Mouse (Mus musculus) heart, postnatal 4 days (tissue): ENCODE results near the gene Dtymk. TPM values are rescaled to one million over a fixed set of nuclear protein-coding genes. Genes with fewer than 3 reads are reported as not detected.
"Not testable (repeated sequence)": the region's sequence is repeated elsewhere in the genome, so short reads cannot be mapped to it uniquely, and the experiment has no call there.

ENCODE experiments used
- DNase-seq: peaks from one replicate; pipeline ENCODE4 v3.0.0; 2021
- total RNA-seq, 2 experiments: library from RNA; stranded (reverse); gene quantifications; 2 replicates each; pipeline ENCODE4 v1.2.3; 2021

Gene Dtymk
- total RNA-seq, 2 experiments from 2014 or later: 78.1 to 79.7 TPM

- no peak for DNase-seq
Observed at GRCm38 (mm10) chr1:93804818-93805217, 3.1 kb upstream of the Dtymk start.

- peak; percentile 100 for DNase-seq
Observed at GRCm38 (mm10) chr1:93803556-93804507, 2.1 kb upstream of the Dtymk start, which contains the start of gene Ing5. Gene Ing5 (plus strand): TSS chr1:93803965.

- DNase-seq: no peak
Observed at GRCm38 (mm10) chr1:93802771-93803170, 1.0 kb upstream of the Dtymk start.

- no peak for DNase-seq
Observed at GRCm38 (mm10) chr1:93800670-93801503, 847 bp downstream of the Dtymk start.

- no peak for DNase-seq
Observed at GRCm38 (mm10) chr1:93795886-93796285, 5.8 kb downstream of the Dtymk start.

GRCm38 (mm10) chr1:93794526-93794925, 7.2 kb downstream of the Dtymk start:
- no peak for DNase-seq

GRCm38 (mm10) chr1:93786912-93787311, 14.8 kb downstream of the Dtymk start:
- DNase-seq: no peak

- DNase-seq: no peak
Observed at GRCm38 (mm10) chr1:93776686-93777085, 25.0 kb downstream of the Dtymk start.

- no peak for DNase-seq
Observed at GRCm38 (mm10) chr1:93769901-93770300, 31.8 kb downstream of the Dtymk start.

GRCm38 (mm10) chr1:93767600-93767999, 34.1 kb downstream of the Dtymk start:
- DNase-seq: no peak

GRCm38 (mm10) chr1:93764871-93765591, 36.7 kb downstream of the Dtymk start:
- DNase-seq: no peak

- not testable (repeated sequence) for DNase-seq
Observed at GRCm38 (mm10) chr1:93763531-93763930, 38.2 kb downstream of the Dtymk start.

GRCm38 (mm10) chr1:93760076-93760475, 41.7 kb downstream of the Dtymk start:
- DNase-seq: no peak

GRCm38 (mm10) chr1:93756154-93756553, 45.6 kb downstream of the Dtymk start:
- no peak for DNase-seq

- no peak for DNase-seq
Observed at GRCm38 (mm10) chr1:93755618-93756017, 46.1 kb downstream of the Dtymk start.

GRCm38 (mm10) chr1:93755291-93755610, 46.5 kb downstream of the Dtymk start:
- no peak for DNase-seq

GRCm38 (mm10) chr1:93754573-93755290, 47.0 kb downstream of the Dtymk start, which contains the start of gene Thap4:
Gene Thap4 (minus strand): TSS chr1:93754864.
- DNase-seq: peak; percentile 94

- DNase-seq: no peak
Observed at GRCm38 (mm10) chr1:93753911-93754572, 47.7 kb downstream of the Dtymk start.

GRCm38 (mm10) chr1:93751290-93751689, 50.4 kb downstream of the Dtymk start, which contains the start of gene Atg4b:
Gene Atg4b (plus strand): TSS chr1:93751500.
- DNase-seq: no peak

- no peak for DNase-seq
Observed at GRCm38 (mm10) chr1:93748539-93748938, 53.2 kb downstream of the Dtymk start.

GRCm38 (mm10) chr1:93746179-93746578, 55.6 kb downstream of the Dtymk start:
- DNase-seq: no peak
